Mouse (Mus musculus): ENCODE data around the gene Car10.
A peak's percentile ranks its signal among the peaks of the same experiment; 100 is the strongest.

The Car10 gene

GRCm38 (mm10) chr11:93097941-93098828 is at the start of gene Car10:
TSS of gene Car10 (plus strand) at chr11:93098028.
- peak; percentile 61 for DNase-seq

- no peak for DNase-seq
Measured at GRCm38 (mm10) chr11:93065021-93065420, 32.8 kb upstream of the Car10 start.

GRCm38 (mm10) chr11:93065656-93066181 is 32.1 kb upstream of the Car10 start:
- no peak for DNase-seq

- no peak for DNase-seq
Measured at GRCm38 (mm10) chr11:93095588-93095987, 2.2 kb upstream of the Car10 start.

- DNase-seq, result peak; percentile 71
Measured at GRCm38 (mm10) chr11:93097001-93097400, 827 bp upstream of the Car10 start.

- peak; percentile 36 for DNase-seq
Measured at GRCm38 (mm10) chr11:93097431-93097851, 387 bp upstream of the Car10 start.

GRCm38 (mm10) chr11:93098933-93099381 is 1.1 kb downstream of the Car10 start:
- DNase-seq, result no peak

GRCm38 (mm10) chr11:93099431-93100370 is 1.9 kb downstream of the Car10 start:
- DNase-seq, result peak; percentile 44

GRCm38 (mm10) chr11:93100606-93101005 is 2.8 kb downstream of the Car10 start:
- DNase-seq, result no peak

GRCm38 (mm10) chr11:93101106-93101505 is 3.3 kb downstream of the Car10 start:
- DNase-seq, result peak; percentile 3

GRCm38 (mm10) chr11:93102321-93102720 is 4.5 kb downstream of the Car10 start:
- no peak for DNase-seq

- no peak for DNase-seq
Measured at GRCm38 (mm10) chr11:93103101-93103815, 5.4 kb downstream of the Car10 start.

GRCm38 (mm10) chr11:93109451-93109850 is 11.6 kb downstream of the Car10 start:
- no peak for DNase-seq

GRCm38 (mm10) chr11:93120766-93121415 is 23.1 kb downstream of the Car10 start:
- DNase-seq, result no peak

- no peak for DNase-seq
Measured at GRCm38 (mm10) chr11:93123691-93124090, 25.9 kb downstream of the Car10 start.

GRCm38 (mm10) chr11:93126466-93126865 is 28.6 kb downstream of the Car10 start:
- DNase-seq, result no peak

- no peak for DNase-seq
Measured at GRCm38 (mm10) chr11:93128481-93128880, 30.7 kb downstream of the Car10 start.

GRCm38 (mm10) chr11:93137841-93138240 is 40.0 kb downstream of the Car10 start:
- no peak for DNase-seq

GRCm38 (mm10) chr11:93141727-93142126 is 43.9 kb downstream of the Car10 start:
- no peak for DNase-seq

- DNase-seq, result peak; percentile 63
Measured at GRCm38 (mm10) chr11:93144544-93144943, 46.7 kb downstream of the Car10 start.

GRCm38 (mm10) chr11:93154910-93155309 is 57.1 kb downstream of the Car10 start:
- no peak for DNase-seq

GRCm38 (mm10) chr11:93172430-93172829 is 74.6 kb downstream of the Car10 start:
- no peak for DNase-seq

Data from retina, postnatal 1 day (tissue).